Mouse (Mus musculus): Measurements from ENCODE around the gene Wipf1.

DNA sequence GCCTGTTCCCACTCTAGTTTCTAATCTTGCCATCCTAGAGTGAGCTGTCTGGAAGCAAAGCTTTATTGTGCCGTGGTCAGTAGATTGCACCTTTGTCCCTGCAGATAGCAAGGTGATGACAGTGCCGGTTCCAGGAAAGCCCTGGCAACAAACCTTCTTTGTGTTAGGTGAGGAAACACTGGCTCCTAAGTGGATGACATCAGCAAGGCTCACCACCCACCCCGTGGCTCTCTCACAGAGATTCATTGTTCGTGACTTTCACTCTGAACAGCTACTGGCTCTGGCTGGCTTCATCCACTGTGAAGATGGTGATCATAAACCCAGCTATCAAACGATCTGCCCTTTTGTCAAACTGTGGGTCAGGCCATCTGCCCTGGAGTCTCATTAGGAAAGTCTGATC, 113.6 kb downstream of the Wipf1 start:
- TF ChIP-seq POLR2A (IDR thresholded peaks at IDR 0.05; ENCODE audit: low read depth, low read length): no peak
- no peak for TF ChIP-seq CTCF (conservative IDR thresholded peaks at IDR 0.05; ENCODE audit: insufficient read depth, insufficient read length, low read depth, low read length)

All from kidney, adult 2 months (tissue).